Mouse (Mus musculus) G1E (cell line): ENCODE results near the gene Tada2a.

Experiments
- CTCF ChIP-seq: IDR thresholded peaks from 2 replicates; pipeline ENCODE4 v1.5.1; 2012; ENCODE audit warnings: low read depth, low read length, inconsistent platforms, mixed read lengths
- GATA1 ChIP-seq: IDR thresholded peaks from 2 replicates; pipeline ENCODE4 v1.6.1; 2012; ENCODE audit warnings: borderline replicate concordance, low read length, inconsistent platforms, mixed read lengths

- no peak for TF ChIP-seq CTCF
- no peak for TF ChIP-seq GATA1
These were observed 49.1 kb downstream of the Tada2a start for GRCm38 (mm10) chr11:84080327-84080726.
